Mouse (Mus musculus) testis, adult 2 months (tissue): ENCODE data around the gene Opcml. TPM values are rescaled to one million over a fixed set of nuclear protein-coding genes. Genes with fewer than 3 reads are reported as not detected.

Experiments used
- H3K27ac ChIP-seq: fragments of 200-500 bp; 2 replicates; pipeline ENCODE4 v1.5.1; 2012; ENCODE audit warnings: low read depth, low read length; ENCODE audit not compliant: control insufficient read depth, insufficient read depth
- H3K27me3 ChIP-seq: fragments of 200-500 bp; 2 replicates; pipeline ENCODE4 v1.6.1; 2012; ENCODE audit warnings: mild to moderate bottlenecking, low read length, moderate library complexity; ENCODE audit not compliant: control insufficient read depth, insufficient read depth
- H3K36me3 ChIP-seq: fragments of 200-500 bp; 2 replicates; pipeline ENCODE4 v1.6.1; 2012; ENCODE audit warnings: mild to moderate bottlenecking, low read length; ENCODE audit not compliant: control insufficient read depth, insufficient read depth
- H3K4me1 ChIP-seq: fragments of 200-500 bp; 2 replicates; pipeline ENCODE4 v1.6.1; 2012; ENCODE audit warnings: low read length; ENCODE audit not compliant: control insufficient read depth, insufficient read depth
- H3K4me3 ChIP-seq: fragments of 200-500 bp; 2 replicates; pipeline ENCODE4 v1.5.1; 2012; ENCODE audit warnings: low read depth, mild to moderate bottlenecking, low read length, moderate library complexity, mixed read lengths; ENCODE audit not compliant: control insufficient read depth
- CTCF ChIP-seq: fragments of 200-500 bp; IDR thresholded peaks from 2 replicates; pipeline ENCODE4 v1.5.1; 2012; ENCODE audit warnings: low read depth, mild to moderate bottlenecking, inconsistent platforms, low read length, moderate library complexity; ENCODE audit not compliant: control insufficient read depth, insufficient read depth, insufficient replicate concordance
- POLR2A ChIP-seq: fragments of 200-500 bp; IDR thresholded peaks from 2 replicates; pipeline ENCODE4 v1.6.1; 2012; ENCODE audit warnings: low read depth, mild to moderate bottlenecking, inconsistent platforms, low read length, moderate library complexity; ENCODE audit not compliant: control insufficient read depth
- polyA plus RNA-seq: library from polyadenylated mRNA; depleted of rRNA; stranded (reverse); fragments of >200 nt; gene quantifications from 2 replicates; pipeline ENCODE4 v1.2.3, GENCODE M21; 2012

The Opcml gene
- polyA plus RNA-seq, 1 experiment: 0.62 TPM

DNA sequence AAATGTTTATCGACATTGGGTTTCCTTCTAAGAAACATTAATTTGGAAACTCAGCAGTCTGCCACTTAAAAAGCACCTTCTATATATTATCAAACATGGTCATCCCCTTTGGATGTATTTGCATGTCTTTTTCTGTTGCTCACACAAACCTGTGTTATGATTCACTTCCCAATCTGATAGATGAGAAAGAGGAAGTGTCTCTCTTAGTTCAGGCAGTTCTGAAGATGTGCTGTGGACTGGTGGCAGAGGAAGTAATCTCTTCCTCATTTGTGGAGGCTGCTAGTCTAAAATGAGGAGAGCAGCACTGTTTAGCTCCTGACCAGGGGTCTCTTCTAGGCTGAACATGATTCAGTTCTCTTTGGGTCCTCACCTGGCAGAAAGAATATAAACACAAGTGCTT is 831.4 kb downstream of the Opcml start:
- H3K4me1 ChIP-seq: no peaks in the 10 kb centered on the region
- no peaks in the 10 kb centered on the region for H3K36me3 ChIP-seq
- H3K27me3 ChIP-seq: no peaks in the 10 kb centered on the region
- no peak overlapping the region for H3K27ac ChIP-seq
- no peak overlapping the region for H3K4me3 ChIP-seq
- no peak for TF ChIP-seq CTCF
- no peak for TF ChIP-seq POLR2A

- no peak for TF ChIP-seq CTCF
- TF ChIP-seq POLR2A: no peak
- H3K27ac ChIP-seq: no peak overlapping the region
- no peaks in the 10 kb centered on the region for H3K36me3 ChIP-seq
- H3K4me3 ChIP-seq: no peak overlapping the region
- H3K27me3 ChIP-seq: no peaks in the 10 kb centered on the region
- no peaks in the 10 kb centered on the region for H3K4me1 ChIP-seq
Measured at GRCm38 (mm10) chr9:28624870-28625269, 834.3 kb downstream of the Opcml start.

GRCm38 (mm10) chr9:28642766-28643165 is 852.2 kb downstream of the Opcml start:
- Histone ChIP-seq H3K27ac (no peak overlapping the region), H3K27me3 (no peaks in the 10 kb centered on the region), H3K36me3 (no peaks in the 10 kb centered on the region), H3K4me1 (no peaks in the 10 kb centered on the region), H3K4me3 (no peak overlapping the region)
- no peak for TF ChIP-seq CTCF
- no peak for TF ChIP-seq POLR2A

DNA sequence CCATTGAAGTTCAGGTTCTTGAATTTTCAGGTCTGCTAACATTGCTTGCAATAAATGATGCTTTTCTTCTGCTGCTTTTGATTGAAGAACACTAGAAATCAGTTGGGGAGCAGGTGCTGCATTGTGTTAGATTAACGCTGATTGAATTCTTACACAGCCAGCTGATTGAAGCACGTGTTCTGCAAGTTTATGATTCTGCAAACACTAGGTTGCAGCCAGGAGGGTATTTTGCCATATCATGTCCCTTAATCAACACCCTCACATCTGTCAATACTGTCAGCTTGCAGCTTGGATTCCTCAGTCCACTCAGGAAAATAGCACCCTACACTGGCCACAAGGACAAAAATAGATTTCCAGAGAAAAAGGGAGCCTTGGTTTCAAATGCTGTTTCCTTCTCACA is 853.5 kb downstream of the Opcml start:
- H3K4me1 ChIP-seq: no peaks in the 10 kb centered on the region
- no peak overlapping the region for H3K4me3 ChIP-seq
- H3K27me3 ChIP-seq: no peaks in the 10 kb centered on the region
- H3K27ac ChIP-seq: no peak overlapping the region
- TF ChIP-seq CTCF (no peak), POLR2A (no peak)
- H3K36me3 ChIP-seq: no peaks in the 10 kb centered on the region

DNA sequence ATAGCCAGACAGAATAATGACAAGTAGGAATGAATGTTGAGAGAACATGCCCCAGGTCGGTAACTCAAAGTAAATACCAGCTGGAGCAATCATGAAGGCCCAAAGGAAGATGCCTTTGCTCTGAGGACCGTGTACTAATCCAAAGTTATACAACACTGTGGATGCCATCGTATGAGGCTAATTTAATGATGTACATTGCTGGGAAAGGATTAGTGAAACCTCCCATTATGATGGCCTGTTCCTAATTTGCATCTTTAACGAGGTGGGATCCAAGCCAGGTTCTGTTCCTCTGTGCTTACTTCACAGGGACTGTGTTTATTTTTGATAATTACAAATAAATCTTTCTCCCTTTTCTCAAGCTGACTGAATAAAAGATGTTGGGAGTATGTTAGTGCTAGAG is 859.5 kb downstream of the Opcml start:
- no peak overlapping the region for H3K4me3 ChIP-seq
- H3K4me1 ChIP-seq: no peaks in the 10 kb centered on the region
- H3K27ac ChIP-seq: no peak overlapping the region
- TF ChIP-seq POLR2A (no peak), CTCF (no peak)
- H3K27me3 ChIP-seq: no peaks in the 10 kb centered on the region
- no peaks in the 10 kb centered on the region for H3K36me3 ChIP-seq

DNA sequence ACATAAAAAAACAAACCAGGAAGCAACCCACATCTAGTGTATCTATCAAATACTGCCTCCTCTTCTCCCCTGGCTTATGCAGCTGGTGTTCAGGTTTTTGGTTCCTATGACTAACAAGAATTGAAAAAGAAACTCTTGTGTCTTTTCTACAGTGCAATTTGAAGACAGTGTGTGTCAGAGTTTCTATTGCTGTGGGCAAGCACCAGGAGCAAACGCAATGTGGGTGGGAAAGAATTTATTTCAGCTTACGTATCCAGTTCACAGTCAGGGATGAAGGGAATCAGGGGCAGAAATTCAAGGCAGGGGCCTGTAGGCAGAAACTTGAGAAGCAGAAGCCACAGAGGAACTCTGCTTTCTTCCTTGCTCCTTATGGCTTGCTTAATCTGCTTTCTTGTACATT is 869.4 kb downstream of the Opcml start:
- H3K27me3 ChIP-seq: no peaks in the 10 kb centered on the region
- no peak overlapping the region for H3K27ac ChIP-seq
- H3K4me1 ChIP-seq: no peaks in the 10 kb centered on the region
- H3K4me3 ChIP-seq: no peak overlapping the region
- TF ChIP-seq POLR2A: no peak
- TF ChIP-seq CTCF: no peak
- no peaks in the 10 kb centered on the region for H3K36me3 ChIP-seq

DNA sequence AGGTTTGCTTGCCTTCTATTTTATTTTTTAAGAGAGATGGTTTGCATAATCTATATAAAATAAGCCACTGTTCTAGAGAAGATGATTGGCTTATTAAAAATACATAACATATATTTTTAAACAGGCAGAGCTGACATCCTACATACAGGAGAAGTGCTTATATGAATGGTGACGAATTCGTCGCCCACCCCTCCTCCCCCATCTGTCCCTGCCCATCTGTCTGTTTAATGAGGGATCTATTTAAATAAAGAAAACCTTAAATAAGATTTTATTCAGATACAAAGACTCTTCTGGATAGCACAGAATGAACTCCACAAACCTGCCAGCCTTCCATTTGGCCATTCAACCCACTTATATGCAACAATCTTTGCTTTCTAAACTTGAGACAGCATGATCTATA is 872.3 kb downstream of the Opcml start:
- Histone ChIP-seq H3K4me1 (no peaks in the 10 kb centered on the region), H3K36me3 (no peaks in the 10 kb centered on the region), H3K4me3 (no peak overlapping the region), H3K27me3 (no peaks in the 10 kb centered on the region), H3K27ac (no peak overlapping the region)
- TF ChIP-seq CTCF (no peak), POLR2A (no peak)

- Histone ChIP-seq H3K27me3 (no peaks in the 10 kb centered on the region), H3K36me3 (no peaks in the 10 kb centered on the region), H3K4me1 (no peaks in the 10 kb centered on the region), H3K27ac (no peak overlapping the region), H3K4me3 (no peak overlapping the region)
- no peak for TF ChIP-seq POLR2A
- TF ChIP-seq CTCF: no peak
Measured at GRCm38 (mm10) chr9:28680309-28680708, 889.7 kb downstream of the Opcml start.
